Mouse (Mus musculus) telencephalon, adult 2 months (tissue): ENCODE data around the gene Naa35.

Experiments used
- DNase-seq: peaks from one replicate; pipeline ENCODE4 v3.0.0-alpha.2; 2011; ENCODE audit warnings: low read depth, low spot score

Naa35 gene

GRCm38 (mm10) chr13:59639368-59640177 lies 54.5 kb downstream of the Naa35 start:
- no peak for DNase-seq

DNA sequence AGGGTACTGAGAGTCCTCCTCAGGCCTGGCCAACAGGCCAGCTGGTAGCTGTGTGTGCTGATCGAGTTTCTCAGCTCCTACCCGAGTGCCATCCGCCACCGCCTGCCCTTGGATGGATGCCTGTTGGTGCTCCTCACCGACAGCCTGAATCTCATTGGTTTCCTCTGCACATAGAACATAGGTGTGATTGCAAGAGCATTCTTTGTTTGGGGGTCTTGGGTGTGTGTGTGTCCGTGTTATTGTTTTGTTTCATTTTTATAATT lies 55.0 kb downstream of the Naa35 start:
- no peak for DNase-seq

- no peak for DNase-seq
Measured at GRCm38 (mm10) chr13:59642818-59643217, 57.8 kb downstream of the Naa35 start.

GRCm38 (mm10) chr13:59645491-59645890 lies 60.4 kb downstream of the Naa35 start:
- no peak for DNase-seq

DNA sequence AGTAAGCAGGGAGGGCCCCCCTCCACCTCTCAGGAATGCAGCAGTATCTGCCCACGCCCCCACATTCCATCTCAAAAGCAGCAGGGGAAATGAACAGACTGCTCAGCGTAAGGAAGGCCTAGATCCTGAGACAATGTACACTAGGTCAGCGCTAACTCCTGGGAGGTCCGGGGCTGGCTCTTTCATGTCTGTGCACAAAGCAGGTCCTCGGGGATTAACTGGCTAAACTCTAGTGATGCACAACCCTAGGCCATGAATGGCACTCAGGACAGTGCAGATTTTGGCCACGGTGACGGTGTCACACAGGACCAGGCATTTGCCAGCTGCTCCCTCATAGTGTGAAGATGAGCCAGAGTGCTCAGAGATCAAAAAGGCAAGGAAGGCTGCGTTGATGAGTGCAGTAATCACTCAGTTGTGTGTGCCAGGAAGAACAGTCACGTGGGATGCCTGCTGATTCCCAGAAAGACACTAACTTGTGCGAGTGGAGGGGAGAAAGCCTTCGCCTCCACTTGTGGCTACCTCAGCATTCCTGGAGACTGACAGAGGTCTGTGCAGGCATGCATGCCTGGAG lies 61.7 kb downstream of the Naa35 start:
- no peak for DNase-seq

DNA sequence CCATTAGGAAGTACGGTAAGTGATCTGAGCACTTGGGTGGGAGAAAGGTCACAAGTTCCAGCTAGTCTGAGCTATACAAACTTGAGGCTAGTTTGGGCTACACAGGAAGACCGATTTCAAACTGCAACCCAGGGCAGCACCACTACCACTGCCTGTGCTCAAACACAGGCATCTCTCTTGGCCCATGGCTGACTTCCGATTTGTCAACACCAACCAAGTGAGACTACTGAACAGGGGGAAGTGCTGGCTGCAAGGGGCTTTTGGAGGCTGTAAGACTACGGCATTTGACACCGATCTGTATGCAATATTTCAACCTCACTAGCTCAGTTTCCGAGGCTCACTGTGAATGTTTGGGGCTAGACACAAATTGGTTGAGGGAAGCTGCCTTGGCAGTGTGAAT lies 62.4 kb downstream of the Naa35 start:
- DNase-seq = no peak

- no peak for DNase-seq
Measured at GRCm38 (mm10) chr13:59648598-59648997, 63.5 kb downstream of the Naa35 start.

DNA sequence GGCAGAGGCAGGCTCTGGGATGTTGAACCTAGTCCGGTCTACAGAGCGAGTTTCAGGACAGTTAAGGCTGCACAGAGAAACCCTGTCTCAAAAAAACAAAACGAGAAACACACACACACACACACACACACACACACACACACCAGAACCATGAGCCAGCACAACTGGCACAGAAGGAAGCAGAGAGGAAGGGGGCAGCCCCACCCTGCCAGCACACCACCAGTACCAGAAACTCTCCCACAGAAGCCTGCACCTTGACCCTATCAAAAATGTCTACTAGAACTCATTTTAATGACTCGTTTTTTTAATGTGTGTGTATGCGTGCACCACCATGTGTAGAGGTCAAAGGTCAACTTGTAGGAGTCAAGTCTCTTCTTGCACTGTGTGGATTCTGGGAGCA lies 64.7 kb downstream of the Naa35 start:
- no peak for DNase-seq

DNA sequence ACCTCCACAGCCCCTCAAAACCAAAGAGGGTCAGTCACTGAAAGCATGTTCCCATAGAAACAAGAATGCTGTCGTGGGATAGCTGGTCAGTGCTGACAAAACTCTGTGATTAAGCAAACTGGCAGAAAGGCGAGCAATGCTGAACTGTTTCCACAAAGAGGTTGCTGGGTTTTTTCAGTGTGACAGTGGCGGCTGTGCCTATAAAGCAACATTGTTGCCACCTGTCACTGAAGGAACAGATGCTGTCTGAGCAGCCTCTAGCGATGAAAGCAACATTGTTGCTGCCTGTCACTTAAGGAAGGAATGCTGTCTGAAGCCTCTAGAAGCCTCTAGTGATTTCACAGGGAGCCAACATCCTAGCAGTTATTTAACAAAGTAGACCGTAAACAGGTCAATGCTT lies 67.6 kb downstream of the Naa35 start:
- no peak for DNase-seq

DNA sequence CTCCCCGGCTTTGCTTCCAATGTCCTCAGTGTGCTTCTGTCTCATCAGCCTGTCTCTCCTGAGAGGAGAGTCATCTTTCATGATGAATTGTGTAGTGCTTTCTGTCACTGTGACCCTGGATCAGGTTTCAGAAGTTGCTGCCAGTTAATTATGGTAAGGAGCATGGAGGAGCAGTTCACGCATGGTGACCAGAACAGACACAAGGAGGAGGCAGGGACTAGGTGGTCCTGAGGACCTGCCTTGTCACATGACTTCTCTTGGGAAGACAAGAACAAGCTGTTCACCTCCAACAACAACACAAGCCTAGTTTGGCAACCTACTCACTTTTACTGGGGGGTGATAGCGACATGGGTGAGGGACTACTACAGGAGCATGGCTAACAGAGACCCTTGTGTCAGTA lies 68.1 kb downstream of the Naa35 start:
- DNase-seq = no peak

DNA sequence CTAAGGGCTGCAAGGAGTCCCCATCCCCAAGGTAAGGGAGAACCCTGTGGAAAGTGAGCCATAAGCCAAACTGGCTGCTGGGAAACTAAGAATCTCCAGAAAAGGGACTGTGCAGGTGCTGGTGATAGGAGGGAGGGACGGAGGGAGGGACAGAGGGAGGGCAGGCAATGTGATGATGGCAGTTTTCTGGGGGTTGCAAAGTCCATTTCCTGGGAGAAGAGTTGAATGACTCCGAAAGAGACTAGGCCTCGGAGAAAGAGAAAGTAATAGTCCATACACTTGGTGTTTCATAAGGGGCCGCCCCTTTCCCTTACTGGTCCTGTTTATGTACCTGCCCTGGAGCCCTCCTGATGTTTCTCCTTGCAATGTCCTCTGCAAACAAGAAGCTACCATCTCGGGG lies 69.4 kb downstream of the Naa35 start:
- DNase-seq = no peak

DNA sequence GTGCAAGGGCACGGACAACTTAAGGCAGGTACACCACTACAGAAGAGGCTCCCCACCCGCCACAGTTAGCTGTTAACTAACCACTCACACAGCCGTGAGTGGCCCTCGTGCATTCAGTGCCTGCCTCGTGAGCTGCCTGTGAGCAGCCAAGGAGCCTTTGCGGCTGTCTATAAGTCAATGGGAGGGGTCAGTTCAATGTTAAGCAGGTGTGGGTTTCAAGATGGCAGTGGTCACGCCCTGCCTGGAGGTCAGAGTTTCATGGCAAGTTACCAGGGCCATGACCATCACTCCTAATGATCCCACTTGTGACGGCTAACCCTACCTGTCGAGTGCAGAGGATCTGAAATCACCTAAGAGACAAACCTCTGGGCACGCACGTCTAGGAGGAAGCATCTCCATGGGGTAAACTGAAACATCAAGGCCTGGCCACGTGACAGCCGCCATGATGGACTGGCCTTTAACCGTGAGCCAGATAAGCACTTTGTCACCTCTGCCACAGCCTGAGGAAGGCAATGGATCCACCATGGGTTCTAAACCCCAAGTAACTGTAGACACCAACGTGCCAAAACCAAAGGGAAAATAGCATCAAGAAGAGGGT lies 70.8 kb downstream of the Naa35 start:
- DNase-seq = no peak

DNA sequence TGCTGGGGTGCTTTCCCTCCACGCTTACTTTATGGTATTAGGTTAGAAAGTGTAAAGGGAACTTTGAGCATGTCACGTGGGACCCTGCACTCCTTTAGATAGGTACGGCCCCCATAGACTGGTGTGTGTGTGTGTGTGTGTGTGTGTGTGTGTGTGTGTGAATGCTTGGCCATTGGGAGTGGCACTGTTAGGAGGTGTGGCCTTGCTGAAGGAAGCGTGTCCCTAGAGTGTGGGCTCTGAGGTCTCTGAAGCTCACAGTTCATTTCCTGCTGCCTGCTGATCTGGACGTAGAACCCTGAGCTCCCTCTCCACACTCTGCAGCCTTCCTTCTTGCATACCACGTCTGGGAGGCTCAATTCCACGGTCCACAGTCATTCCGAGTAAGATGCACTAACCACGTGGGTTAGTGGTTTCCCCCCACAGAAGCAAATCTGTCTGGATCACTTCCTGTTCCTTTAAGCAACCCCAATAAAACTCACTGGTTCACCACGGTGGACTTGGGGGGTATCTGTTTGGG lies 71.3 kb downstream of the Naa35 start:
- DNase-seq = peak; percentile 58

DNA sequence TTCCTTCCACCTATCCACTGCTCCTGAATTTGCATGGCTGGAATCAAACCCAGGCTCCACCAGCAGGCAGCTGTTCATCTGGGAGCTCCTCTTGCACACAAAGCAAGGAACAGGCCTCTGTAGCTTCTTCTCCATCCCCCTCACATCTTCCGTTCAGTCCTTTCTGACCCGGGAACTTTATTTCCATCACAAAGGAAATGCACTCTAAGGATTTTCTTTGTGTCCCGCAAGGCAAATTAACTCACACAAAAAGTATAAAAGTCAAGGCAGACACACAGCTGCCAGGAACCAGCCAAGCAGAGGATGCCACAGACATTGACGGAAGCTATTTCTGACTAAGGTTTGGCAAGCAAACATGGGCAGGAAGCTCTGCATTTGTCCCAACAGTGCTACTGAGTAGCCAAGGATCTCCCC lies 71.9 kb downstream of the Naa35 start:
- no peak for DNase-seq

GRCm38 (mm10) chr13:59657781-59658180 lies 72.7 kb downstream of the Naa35 start:
- no peak for DNase-seq

GRCm38 (mm10) chr13:59660371-59660770 lies 75.3 kb downstream of the Naa35 start:
- DNase-seq = no peak

DNA sequence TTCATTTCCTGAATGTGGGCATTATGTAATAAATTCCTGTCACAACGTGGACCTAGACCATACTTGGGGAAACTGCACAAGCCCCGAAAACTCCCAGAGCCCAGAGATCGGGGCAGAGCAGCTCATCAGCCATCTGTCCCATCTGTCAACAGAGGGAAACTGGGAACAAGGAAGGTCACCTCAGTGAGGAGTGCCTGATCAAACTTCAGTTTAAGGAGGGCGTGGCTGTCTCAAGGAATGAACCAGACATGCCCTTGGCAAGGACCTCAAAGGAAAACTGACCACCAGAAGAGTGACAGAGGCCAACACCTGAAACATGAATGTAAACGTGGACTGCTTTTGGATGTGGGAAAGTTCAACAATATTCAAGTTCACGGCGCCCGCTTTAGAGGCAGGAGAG lies 76.3 kb downstream of the Naa35 start:
- DNase-seq = no peak

- DNase-seq = no peak
Measured at GRCm38 (mm10) chr13:59661966-59662365, 76.9 kb downstream of the Naa35 start.

DNA sequence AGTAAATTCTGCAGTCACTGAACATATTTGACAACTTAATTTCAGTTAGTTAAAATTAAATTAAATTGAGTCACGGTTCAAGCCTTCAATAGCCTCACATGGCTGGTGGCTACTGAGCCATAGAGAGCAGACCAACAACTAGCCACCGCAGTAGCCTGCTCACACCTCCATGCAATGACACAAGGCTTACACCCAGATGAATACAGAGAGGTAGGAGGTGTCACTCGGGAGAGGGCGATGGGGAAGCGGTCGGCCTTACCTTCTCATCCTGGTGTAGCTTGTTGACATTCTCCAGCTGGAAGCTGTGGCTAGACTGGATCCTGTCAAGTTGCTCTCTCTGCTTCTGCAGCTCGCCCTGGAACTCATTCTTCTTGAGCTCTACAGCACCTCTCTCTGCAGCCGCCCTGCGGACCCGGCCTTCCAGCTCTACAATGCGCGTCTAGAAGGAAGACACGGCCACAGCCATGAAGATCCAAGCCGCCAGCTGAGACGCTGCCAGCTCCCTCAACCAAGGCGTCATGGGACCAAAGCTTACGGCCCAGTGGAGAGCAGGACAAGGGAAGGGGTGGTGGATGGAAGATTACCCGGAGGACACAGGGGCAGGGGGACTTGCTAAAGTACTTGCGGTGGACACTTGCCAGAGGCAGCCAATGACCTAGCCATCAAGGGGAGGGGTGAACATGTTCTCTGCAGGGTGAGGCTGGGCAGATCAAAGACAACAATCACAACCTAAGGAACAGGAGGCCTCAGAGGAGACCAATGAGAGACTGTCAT lies 79.1 kb downstream of the Naa35 start:
- DNase-seq = no peak

DNA sequence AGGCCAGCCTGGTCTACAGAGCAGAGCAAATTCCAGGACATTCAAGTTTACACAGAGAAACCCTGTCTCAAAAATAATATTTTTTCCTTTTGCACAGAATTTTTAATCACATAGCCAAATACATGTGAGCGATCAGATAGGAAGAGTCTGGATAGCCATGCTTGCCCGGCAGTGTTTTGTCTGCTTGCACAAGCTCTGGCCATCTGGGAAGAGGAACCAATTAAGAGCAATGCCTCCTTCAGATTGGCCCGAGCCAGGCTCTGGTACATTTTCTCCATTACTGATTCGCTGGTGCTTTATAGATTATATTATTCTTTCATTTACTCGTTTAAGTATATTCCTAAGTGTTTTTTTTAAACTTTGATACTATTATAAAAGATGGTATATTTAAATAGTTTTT lies 82.7 kb downstream of the Naa35 start:
- no peak for DNase-seq

DNA sequence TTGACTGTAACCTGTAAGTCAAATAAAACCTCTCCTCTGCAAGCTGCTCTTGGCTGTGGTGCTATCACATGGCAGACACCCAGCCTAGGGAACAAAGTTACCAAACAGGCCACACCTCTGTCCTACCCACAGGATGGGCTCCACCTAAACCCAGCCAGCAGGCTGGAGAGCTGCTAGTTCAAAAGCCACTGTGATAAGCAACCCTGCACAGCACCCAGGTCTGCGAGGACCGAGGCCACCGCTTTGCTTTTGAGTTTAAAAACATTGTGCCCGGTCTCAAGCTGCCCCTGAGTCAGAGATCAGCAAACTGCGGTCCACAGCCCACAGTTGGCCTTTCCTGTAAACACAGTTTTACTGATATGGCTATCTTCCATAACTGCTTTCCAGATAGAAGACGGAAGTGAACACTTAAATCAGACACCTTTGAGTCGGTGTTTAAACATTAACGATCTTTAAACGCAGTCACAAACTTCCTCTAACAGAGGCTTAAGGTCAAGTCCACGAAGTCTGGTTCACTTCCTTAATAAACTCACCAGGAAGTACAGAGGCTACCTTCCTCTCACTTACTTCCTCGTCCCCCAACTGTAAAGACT lies 83.5 kb downstream of the Naa35 start:
- DNase-seq = no peak

DNA sequence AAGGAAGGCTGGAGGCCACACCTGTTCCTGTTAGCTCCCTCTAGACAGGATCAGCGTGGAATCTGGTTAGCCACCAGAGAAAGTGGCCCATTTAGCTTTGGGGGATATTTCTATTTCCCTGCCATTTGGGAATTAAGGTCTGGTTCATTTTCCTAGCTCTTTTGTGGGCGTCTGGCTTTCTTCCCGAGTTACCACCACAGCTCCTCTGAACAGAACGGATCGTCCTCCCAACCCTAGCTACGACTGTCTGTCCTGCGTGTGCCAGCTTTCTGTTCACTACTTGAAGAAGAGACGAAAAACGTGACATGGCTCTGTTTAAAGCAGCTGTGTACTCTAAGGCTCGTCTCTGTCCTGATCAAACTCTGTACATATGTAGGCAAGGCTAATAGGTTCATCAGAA lies 84.9 kb downstream of the Naa35 start:
- DNase-seq = no peak
